Mouse (Mus musculus): ENCODE results near the gene Spag5.

Gene Spag5

GRCm38 (mm10) chr11:78324000-78324785 is 22.9 kb downstream of the Spag5 start:
- DNase-seq = peak; percentile 69

- peak; percentile 46 for DNase-seq
Observed at GRCm38 (mm10) chr11:78324965-78325364, 23.6 kb downstream of the Spag5 start.

GRCm38 (mm10) chr11:78327215-78327614 is 25.9 kb downstream of the Spag5 start:
- no peak for DNase-seq

GRCm38 (mm10) chr11:78327634-78328511 is 26.5 kb downstream of the Spag5 start, which contains the start of gene Pigs:
Gene Pigs (plus strand): TSS chr11:78328415.
- DNase-seq = peak; percentile 96

- DNase-seq = no peak
Observed at GRCm38 (mm10) chr11:78328512-78329056, 27.3 kb downstream of the Spag5 start.

- DNase-seq = no peak
Observed at GRCm38 (mm10) chr11:78332676-78333075, 31.3 kb downstream of the Spag5 start.

- no peak for DNase-seq
Observed at GRCm38 (mm10) chr11:78333992-78334391, 32.7 kb downstream of the Spag5 start.

GRCm38 (mm10) chr11:78337040-78337439 is 35.7 kb downstream of the Spag5 start:
- no peak for DNase-seq

GRCm38 (mm10) chr11:78341702-78342101 is 40.4 kb downstream of the Spag5 start:
- DNase-seq = no peak

GRCm38 (mm10) chr11:78343381-78344327 is 42.3 kb downstream of the Spag5 start, which contains the start of gene Unc119:
Gene Unc119 (plus strand): TSS chr11:78343482.
- DNase-seq = peak; percentile 75

GRCm38 (mm10) chr11:78344328-78344889 is 43.1 kb downstream of the Spag5 start:
- no peak for DNase-seq

GRCm38 (mm10) chr11:78344890-78345715 is 43.8 kb downstream of the Spag5 start:
- DNase-seq = no peak

- DNase-seq = no peak
Observed at GRCm38 (mm10) chr11:78345801-78346200, 44.5 kb downstream of the Spag5 start.

GRCm38 (mm10) chr11:78346326-78347069 is 45.2 kb downstream of the Spag5 start:
- DNase-seq = no peak

GRCm38 (mm10) chr11:78347070-78347754 is 45.9 kb downstream of the Spag5 start:
- peak; percentile 69 for DNase-seq

GRCm38 (mm10) chr11:78347908-78348307 is 46.6 kb downstream of the Spag5 start:
- DNase-seq = no peak

- DNase-seq = no peak
Observed at GRCm38 (mm10) chr11:78348474-78348873, 47.1 kb downstream of the Spag5 start.

- DNase-seq = no peak
Observed at GRCm38 (mm10) chr11:78349441-78350358, 48.4 kb downstream of the Spag5 start.

Measured in cerebellum, adult 11-12 months (tissue).